Mouse (Mus musculus) heart, postnatal 25 days (tissue): ENCODE data around the gene Rhod. TPM values are rescaled to one million over a fixed set of nuclear protein-coding genes. Genes with fewer than 3 reads are reported as not detected.

Experiments used
- total RNA-seq, 2 experiments: library from RNA; stranded (reverse); gene quantifications; 2 replicates each; pipeline ENCODE4 v1.2.3; 2021

The Rhod gene
- total RNA-seq, 2 experiments from 2014 or later: 4.6 to 6.4 TPM

Other genes with a start within 250 kb of the Rhod start
- 1 to 10 TPM; 9.2 to 9.3 TPM for gene Tbc1d10c, start 248.1 kb downstream of the Rhod start, total RNA-seq
- gene Ppp1ca, start 247.4 kb downstream of the Rhod start, total RNA-seq: 100 to 1,000 TPM; 337 TPM
- gene Rad9a, start 237.8 kb downstream of the Rhod start, total RNA-seq: 1 to 10 TPM; 5.3 to 5.8 TPM
- 1 to 10 TPM in 1 of 2 experiments, under 1 TPM in 1; 0.94 to 2.0 TPM for gene Clcf1, start 225.2 kb downstream of the Rhod start, total RNA-seq
- not detected for gene AC109138.7, start 225.1 kb downstream of the Rhod start, total RNA-seq
- gene Pold4, start 207.5 kb downstream of the Rhod start, total RNA-seq: 10 to 100 TPM in 1 of 2 experiments, 1 to 10 TPM in 1; 9.7 to 11.1 TPM
- gene Ssh3, start 170.3 kb downstream of the Rhod start, total RNA-seq: 1 to 10 TPM; 5.8 to 6.6 TPM
- 1 to 10 TPM; 1.2 to 1.5 TPM for gene Ankrd13d, start 156.3 kb downstream of the Rhod start, total RNA-seq
- 10 to 100 TPM; 49.3 to 57.9 TPM for gene Grk2, start 133.2 kb downstream of the Rhod start, total RNA-seq
- 10 to 100 TPM; 35.3 to 44.0 TPM for gene Kdm2a, start 41.1 kb downstream of the Rhod start, total RNA-seq
- gene Syt12, start 38.0 kb upstream of the Rhod start, total RNA-seq: 1 to 10 TPM; 5.0 to 6.7 TPM
- gene 2010003K11Rik, start 59.2 kb upstream of the Rhod start, total RNA-seq: under 1 TPM in 1 of 2 experiments, not detected in 1; 0.22 TPM
- gene Pcx, start 71.0 kb upstream of the Rhod start, total RNA-seq: 10 to 100 TPM; 30.9 to 36.8 TPM
- gene Lrfn4, start 176.2 kb upstream of the Rhod start, total RNA-seq: 10 to 100 TPM in 1 of 2 experiments, 1 to 10 TPM in 1; 9.5 to 10.5 TPM
- 10 to 100 TPM; 10.9 to 11.1 TPM for gene Rce1, start 186.2 kb upstream of the Rhod start, total RNA-seq